Mouse (Mus musculus): ENCODE results near the gene Zfp617. TPM values are rescaled to one million over a fixed set of nuclear protein-coding genes. Genes with fewer than 3 reads are reported as not detected.
A peak's percentile ranks its signal among the peaks of the same experiment; 100 is the strongest.

The Zfp617 gene
- total RNA-seq, 2 experiments from 2014 or later, result 26.5 to 26.6 TPM

GRCm38 (mm10) chr8:71964051-71964450 is 55.6 kb downstream of the Zfp617 start:
- DNase-seq (ENCODE audit: low spot score in 2 of 2), result no peak
- Histone ChIP-seq H3K27ac (no peak overlapping the region), H3K4me3 (no peak overlapping the region)
- no peak for TF ChIP-seq CTCF (conservative IDR thresholded peaks at IDR 0.05)

- H3K4me3 ChIP-seq, result no peak overlapping the region
- DNase-seq (ENCODE audit: low spot score in 2 of 2), result no peak
- H3K27ac ChIP-seq, result no peak overlapping the region
- TF ChIP-seq CTCF (conservative IDR thresholded peaks at IDR 0.05), result no peak
Measured at GRCm38 (mm10) chr8:71965166-71965565, 56.7 kb downstream of the Zfp617 start.

DNA sequence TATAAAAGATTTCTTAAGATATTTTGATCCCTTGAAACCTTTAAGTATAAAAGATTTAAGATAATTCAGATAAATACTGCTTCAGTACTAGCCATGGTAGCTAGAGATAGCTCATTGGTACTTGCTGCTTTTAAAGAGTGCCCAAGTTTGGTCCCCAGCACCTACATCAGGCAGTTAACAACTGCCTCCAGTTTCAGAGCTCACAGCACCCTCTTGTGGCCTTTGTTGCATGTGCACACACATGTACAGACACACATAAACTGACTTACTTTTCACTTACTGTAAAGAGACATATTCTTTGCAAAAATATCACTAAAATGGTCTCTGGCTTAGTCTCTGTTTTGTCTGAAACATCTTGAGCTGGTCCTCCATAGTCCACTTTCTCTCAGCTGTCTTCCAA is 58.0 kb downstream of the Zfp617 start:
- TF ChIP-seq CTCF (conservative IDR thresholded peaks at IDR 0.05), result peak; percentile 46
- Histone ChIP-seq H3K4me3 (no peak overlapping the region), H3K27ac (no peak overlapping the region)
- DNase-seq (ENCODE audit: low spot score in 2 of 2), result no peak

- TF ChIP-seq CTCF (conservative IDR thresholded peaks at IDR 0.05), result no peak
- DNase-seq (ENCODE audit: low spot score in 2 of 2), result no peak
- Histone ChIP-seq H3K27ac (no peak overlapping the region), H3K4me3 (no peak overlapping the region)
Measured at GRCm38 (mm10) chr8:71967261-71967660, 58.8 kb downstream of the Zfp617 start.

- Histone ChIP-seq H3K4me3 (no peak overlapping the region), H3K27ac (no peak overlapping the region)
- no peak for TF ChIP-seq CTCF (conservative IDR thresholded peaks at IDR 0.05)
- DNase-seq (ENCODE audit: low spot score in 2 of 2), result no peak
Measured at GRCm38 (mm10) chr8:71968100-71968499, 59.7 kb downstream of the Zfp617 start.

DNA sequence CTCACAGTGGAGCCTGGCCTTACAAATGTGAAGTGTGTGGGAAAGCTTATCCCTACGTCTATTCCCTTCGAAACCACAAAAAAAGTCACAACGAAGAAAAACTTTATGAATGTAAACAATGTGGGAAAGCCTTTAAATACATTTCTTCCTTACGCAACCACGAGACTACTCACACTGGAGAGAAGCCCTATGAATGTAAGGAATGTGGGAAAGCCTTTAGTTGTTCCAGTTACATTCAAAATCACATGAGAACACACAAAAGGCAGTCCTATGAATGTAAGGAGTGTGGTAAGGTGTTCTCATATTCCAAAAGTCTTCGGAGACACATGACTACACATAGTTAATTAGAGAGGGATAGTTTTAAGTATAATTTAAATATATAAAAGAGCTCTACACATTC is 60.2 kb downstream of the Zfp617 start:
- no peak for TF ChIP-seq CTCF (conservative IDR thresholded peaks at IDR 0.05)
- H3K4me3 ChIP-seq, result no peak overlapping the region
- no peak for DNase-seq (ENCODE audit: low spot score in 2 of 2)
- H3K27ac ChIP-seq, result no peak overlapping the region

DNA sequence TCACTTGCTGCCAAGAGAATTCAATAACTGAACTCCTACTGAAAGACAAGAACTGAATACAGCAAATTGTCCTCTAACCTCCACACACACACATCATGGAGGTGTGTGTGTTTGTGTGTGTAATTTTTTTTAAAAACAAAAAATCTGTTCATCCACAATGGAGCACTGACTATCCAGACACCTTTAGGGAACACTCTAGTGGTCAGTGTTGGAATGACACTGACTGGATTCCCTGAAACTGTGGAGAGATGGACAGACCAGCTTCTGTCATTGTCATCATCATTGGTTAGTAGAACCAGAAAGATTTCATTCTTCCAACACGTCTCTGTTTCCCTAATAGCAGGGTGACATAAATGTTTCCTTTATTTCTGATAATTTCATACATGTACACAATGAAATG is 63.5 kb downstream of the Zfp617 start:
- DNase-seq (ENCODE audit: low spot score in 2 of 2), result no peak
- peak; percentile 85 for TF ChIP-seq CTCF (conservative IDR thresholded peaks at IDR 0.05)
- Histone ChIP-seq H3K27ac (no peak overlapping the region), H3K4me3 (no peak overlapping the region)

GRCm38 (mm10) chr8:71974211-71974610 is 65.8 kb downstream of the Zfp617 start:
- DNase-seq (ENCODE audit: low spot score in 2 of 2), result no peak
- TF ChIP-seq CTCF (conservative IDR thresholded peaks at IDR 0.05), result no peak
- H3K4me3 ChIP-seq, result no peak overlapping the region
- no peak overlapping the region for H3K27ac ChIP-seq

- Histone ChIP-seq H3K27ac (no peak overlapping the region), H3K4me3 (no peak overlapping the region)
- no peak for TF ChIP-seq CTCF (conservative IDR thresholded peaks at IDR 0.05)
- no peak for DNase-seq (ENCODE audit: low spot score in 2 of 2)
Measured at GRCm38 (mm10) chr8:71981032-71981431, 72.6 kb downstream of the Zfp617 start.

DNA sequence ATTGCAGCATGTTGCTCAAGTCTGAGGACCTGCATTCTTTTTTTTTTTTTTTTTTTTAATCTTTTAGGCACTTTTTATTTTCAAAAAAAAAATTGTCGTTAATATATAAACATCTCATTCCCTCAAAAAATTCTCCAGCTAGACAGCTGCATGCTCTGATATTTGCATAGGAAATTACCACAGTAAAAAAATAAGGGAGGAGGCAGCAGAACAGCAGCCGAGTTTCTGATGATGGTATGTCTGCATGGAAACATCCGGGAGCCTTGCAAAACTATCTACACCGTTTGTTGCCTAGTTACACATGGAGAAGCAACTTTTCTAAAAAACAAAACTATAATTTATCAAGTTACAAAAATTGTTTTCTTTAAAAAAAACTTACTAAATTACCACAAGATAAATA is 73.0 kb downstream of the Zfp617 start:
- no peak for DNase-seq (ENCODE audit: low spot score in 2 of 2)
- H3K27ac ChIP-seq, result no peak overlapping the region
- no peak for TF ChIP-seq CTCF (conservative IDR thresholded peaks at IDR 0.05)
- no peak overlapping the region for H3K4me3 ChIP-seq

Other genes starting within 250 kb of the Zfp617 start
- 100 to 1,000 TPM; 263 to 264 TPM for gene Unc13a, start 236.9 kb upstream of the Zfp617 start, total RNA-seq (2021)
- 1 to 10 TPM; 5.3 TPM for gene Jak3, start 232.3 kb upstream of the Zfp617 start, total RNA-seq (2021)
- 1 to 10 TPM in 1 of 2 experiments, not detected in 1; 2.1 TPM for gene Insl3, start 219.4 kb upstream of the Zfp617 start, total RNA-seq (2021)
- under 1 TPM; 0.72 to 0.81 TPM for gene B3gnt3, start 206.8 kb upstream of the Zfp617 start, total RNA-seq (2021)
- 100 to 1,000 TPM; 101 to 112 TPM for gene Fcho1, start 182.9 kb upstream of the Zfp617 start, total RNA-seq (2021)
- 10 to 100 TPM; 11.5 to 11.6 TPM for gene Zfp709, start 26.6 kb upstream of the Zfp617 start, total RNA-seq (2021)
- 10 to 100 TPM; 13.0 to 20.6 TPM for gene Zfp882, start within 50 bp of the Zfp617 start, total RNA-seq (2021)
- gene Zfp961, start 42.4 kb downstream of the Zfp617 start, total RNA-seq (2021), result 10 to 100 TPM; 17.8 to 18.9 TPM
- gene Cyp4f18, start 101.0 kb downstream of the Zfp617 start, total RNA-seq (2021), result not detected
- not detected for gene Olfr372, start 132.6 kb downstream of the Zfp617 start, total RNA-seq (2021)
- not detected for gene Olfr373, start 174.5 kb downstream of the Zfp617 start, total RNA-seq (2021)
- gene Olfr374, start 198.4 kb downstream of the Zfp617 start, total RNA-seq (2021), result not detected
- gene Tpm4, start 226.3 kb downstream of the Zfp617 start, total RNA-seq (2021), result 10 to 100 TPM; 25.2 to 25.4 TPM